Comparison of ENCODE assay signal across 16 mouse cellular contexts in genomic region chr17:45945005-45945404, GRCm38 (mm10).
DNase-seq lines count a peak whose midpoint lies in the region; ATAC-seq and TF ChIP-seq lines count a peak whose summit lies in the region.
"Had no signal": no experiment of that assay in that cellular context is flagged by ENCODE, and none has a peak within 500 bp of the region (broad histone marks: within the 10 kb centered on the region; RNA-seq: fewer than 3 reads in every experiment).

No protein-coding gene starts in this region.

- peak overlapping the region; percentile 57; the same call in 1 of the 2 replicates for H3K27ac ChIP-seq in lung, postnatal 0 days (ENCODE audit: low read length)
- H3K27ac ChIP-seq in midbrain, embryonic 14.5 days (replicated peaks; ENCODE audit: low read depth, low read length), result no peak overlapping the region
- H3K27ac ChIP-seq: embryonic facial prominence, embryonic 12.5 days; forebrain, embryonic 12.5 days; hindbrain, embryonic 12.5 days had no signal

- peaks cover 13% of the 10 kb centered on the region for H3K4me1 ChIP-seq in lung, postnatal 0 days (ENCODE audit: insufficient read depth, low read depth, low read length)
- H3K4me1 ChIP-seq in midbrain, embryonic 14.5 days (ENCODE audit: control insufficient read depth, insufficient read depth, low read length), result no peaks in the 10 kb centered on the region
- H3K4me1 ChIP-seq: embryonic facial prominence, embryonic 12.5 days; hindbrain, embryonic 12.5 days had no signal

- H3K36me3 ChIP-seq in lung, postnatal 0 days (ENCODE audit: insufficient read depth, low read length), result no peaks in the 10 kb centered on the region
- no peaks in the 10 kb centered on the region for H3K36me3 ChIP-seq in midbrain, embryonic 14.5 days (ENCODE audit: control insufficient read depth, insufficient read depth, low read length)
- H3K36me3 ChIP-seq: embryonic facial prominence, embryonic 12.5 days; forebrain, embryonic 12.5 days; heart, embryonic 12.5 days; hindbrain, embryonic 12.5 days had no signal

- DNase-seq in Muller cell, postnatal 12 days (ENCODE audit: inconsistent ontology term), result peak; percentile 58
- DNase-seq in adipocyte (ENCODE audit: low spot score), result peak; percentile 16
- peak; percentile 65 for DNase-seq in kidney, postnatal 10 days
- DNase-seq in lung, postnatal 0 days (ENCODE audit: low spot score), result peak; percentile 78
- DNase-seq in urinary bladder, postnatal 10 days (ENCODE audit: low spot score), result no peak
- no peak for DNase-seq in layer of hippocampus, postnatal 36 days
- no peak for DNase-seq in midbrain, embryonic 14.5 days
- DNase-seq: cerebellum, postnatal 25 days; right cerebral cortex, postnatal 4 days; thymus, postnatal 36 days had no signal

- peak; percentile 95 for TF ChIP-seq EP300 in lung, postnatal 0 days (IDR thresholded peaks at IDR 0.05)

- no peaks in the 10 kb centered on the region for H3K27me3 ChIP-seq in lung, postnatal 0 days (replicated peaks; ENCODE audit: insufficient read depth, low read length)
- no peaks in the 10 kb centered on the region for H3K27me3 ChIP-seq in midbrain, embryonic 14.5 days (ENCODE audit: control insufficient read depth, insufficient read depth, low read length)
- H3K27me3 ChIP-seq: embryonic facial prominence, embryonic 12.5 days; forebrain, embryonic 12.5 days; heart, embryonic 12.5 days; hindbrain, embryonic 12.5 days had no signal

- ATAC-seq in lung, postnatal 0 days, result peak; percentile 81
- no peak for ATAC-seq in midbrain, embryonic 14.5 days (ENCODE audit: low FRiP score, low TSS enrichment)

- no peak for TF ChIP-seq CTCF in lung, postnatal 0 days (IDR thresholded peaks at IDR 0.05)

- H3K9me3 ChIP-seq in lung, postnatal 0 days (ENCODE audit: low read length), result no peaks in the 10 kb centered on the region
- no peaks in the 10 kb centered on the region for H3K9me3 ChIP-seq in midbrain, embryonic 14.5 days (ENCODE audit: control insufficient read depth, low read length)
- H3K9me3 ChIP-seq: embryonic facial prominence, embryonic 12.5 days; forebrain, embryonic 12.5 days; heart, embryonic 12.5 days; hindbrain, embryonic 12.5 days had no signal

- H3K9ac ChIP-seq in lung, postnatal 0 days (replicated peaks; ENCODE audit: low read depth), result no peak overlapping the region
- no peak overlapping the region for H3K9ac ChIP-seq in midbrain, embryonic 14.5 days (replicated peaks; ENCODE audit: low read length)
- H3K9ac ChIP-seq: embryonic facial prominence, embryonic 12.5 days; forebrain, embryonic 12.5 days; heart, embryonic 12.5 days; hindbrain, embryonic 12.5 days had no signal

- H3K4me2 ChIP-seq in lung, postnatal 0 days (replicated peaks; ENCODE audit: low read depth, low read length), result no peak overlapping the region
- no peak overlapping the region for H3K4me2 ChIP-seq in midbrain, embryonic 14.5 days (ENCODE audit: low read length)
- H3K4me2 ChIP-seq: embryonic facial prominence, embryonic 12.5 days; forebrain, embryonic 12.5 days; heart, embryonic 12.5 days; hindbrain, embryonic 12.5 days; liver, embryonic 11.5 days had no signal

- 54% methylated on average over 3 of the region's 3 CpGs for WGBS in lung, postnatal 0 days
- 95% methylated on average over 3 of the region's 3 CpGs for WGBS in midbrain, embryonic 14.5 days

- no peak overlapping the region for H3K4me3 ChIP-seq in lung, postnatal 0 days (ENCODE audit: low read depth, low read length)
- no peak overlapping the region for H3K4me3 ChIP-seq in midbrain, embryonic 14.5 days (replicated peaks; ENCODE audit: low read depth, low read length)
- H3K4me3 ChIP-seq: embryonic facial prominence, embryonic 12.5 days; forebrain, embryonic 12.5 days; heart, embryonic 12.5 days; hindbrain, embryonic 12.5 days; megakaryocyte, embryonic 14.5 days had no signal

Comparison
In these comparisons a context has a peak if more than half of its experiments do, and no peak if none do; other contexts are left out.
1. DNase-seq: peak in Muller cell, postnatal 12 days (single experiment), adipocyte (single experiment), kidney, postnatal 10 days (single experiment) and lung, postnatal 0 days (single experiment); none in urinary bladder, postnatal 10 days (single experiment), layer of hippocampus, postnatal 36 days (0 of 2) and midbrain, embryonic 14.5 days (single experiment).